Comparison of ENCODE assay signal across 11 mouse cellular contexts in genomic region chr2:75701207-75701606, GRCm38 (mm10). TPM values are rescaled to one million over a fixed set of nuclear protein-coding genes. Genes with fewer than 3 reads are reported as not detected.
A peak's percentile ranks its signal among the peaks of the same experiment; 100 is the strongest.
DNase-seq lines count a peak whose midpoint lies in the region; ATAC-seq lines count a peak whose summit lies in the region.
"Had no signal": no experiment of that assay in that cellular context is flagged by ENCODE, and none has a peak within 500 bp of the region (broad histone marks: within the 10 kb centered on the region; RNA-seq: fewer than 3 reads in every experiment).

No protein-coding gene starts in this region.

- H3K4me3 ChIP-seq in heart, embryonic 11.5 days (ENCODE audit: low read depth, low read length), result no peak overlapping the region
- H3K4me3 ChIP-seq in megakaryocyte, embryonic 14.5 days (replicated peaks), result peak overlapping the region; percentile 98
- H3K4me3 ChIP-seq in liver, embryonic 11.5 days (ENCODE audit: low read depth, low read length), result peak overlapping the region; percentile 73

- intact Hi-C loops in heart, postnatal 14 days (cut with DNase I), result loop anchor here (5.0 kb wide), 2 partner anchors 89 to 261 kb away; no protein-coding TSS in a partner anchor

- H3K4me1 ChIP-seq in heart, embryonic 11.5 days (ENCODE audit: control insufficient read depth, insufficient read depth, low read length), result peaks cover 54% of the 10 kb centered on the region
- H3K4me1 ChIP-seq in megakaryocyte, embryonic 14.5 days, result peaks cover 65% of the 10 kb centered on the region
- peaks cover 42% of the 10 kb centered on the region for H3K4me1 ChIP-seq in liver, embryonic 11.5 days (replicated peaks; ENCODE audit: control insufficient read depth, insufficient read depth, low read length)

- no peak overlapping the region for H3K9ac ChIP-seq in heart, embryonic 11.5 days (ENCODE audit: low read depth, low read length)
- H3K9ac ChIP-seq in liver, embryonic 11.5 days (ENCODE audit: low read depth, low read length), result 0 out of 2 replicates have a peak overlapping the region, but pooled peaks have one; percentile 90

- 64% methylated on average over 3 of the region's 3 CpGs for WGBS in heart, embryonic 11.5 days (ENCODE audit: insufficient replicate concordance)
- WGBS in liver, embryonic 11.5 days, result 55% methylated on average over 3 of the region's 3 CpGs

- ATAC-seq in heart, embryonic 11.5 days (replicated peaks; ENCODE audit: insufficient number of reproducible peaks, low FRiP score, low TSS enrichment), result no peak
- ATAC-seq in megakaryocyte, adult 5-6 weeks (ENCODE audit: poor library complexity, severe bottlenecking), result no peak
- no peak for ATAC-seq in liver, embryonic 11.5 days (replicated peaks; ENCODE audit: low FRiP score)
- no peak for ATAC-seq in activated CD4-positive, CD25-positive, alpha-beta regulatory T cell, adult 4 months
- ATAC-seq: CD4-positive, CD25-positive, alpha-beta regulatory T cell, adult 4 months; hindbrain, postnatal 0 days had no signal

- H3K9me3 ChIP-seq in heart, embryonic 11.5 days (replicated peaks; ENCODE audit: control insufficient read depth, low read length), result no peaks in the 10 kb centered on the region
- H3K9me3 ChIP-seq in megakaryocyte, embryonic 14.5 days, result no peaks in the 10 kb centered on the region
- no peaks in the 10 kb centered on the region for H3K9me3 ChIP-seq in liver, embryonic 11.5 days (ENCODE audit: control insufficient read depth, low read length)

- no peak for DNase-seq in heart, postnatal 14 days
- DNase-seq in liver, embryonic 11.5 days (ENCODE audit: low spot score), result no peak
- DNase-seq in urinary bladder, postnatal 14 days (ENCODE audit: low spot score), result no peak
- DNase-seq in spleen, postnatal 14 days (ENCODE audit: low spot score in 2 of 2), result no peak
- DNase-seq: retina, postnatal 1 day had no signal

- peak overlapping the region; percentile 30 for H3K4me2 ChIP-seq in heart, embryonic 11.5 days
- peak overlapping the region; percentile 67 for H3K4me2 ChIP-seq in liver, embryonic 11.5 days

- no peak overlapping the region; the same call in 1 of the 2 replicates for H3K27ac ChIP-seq in heart, embryonic 11.5 days (ENCODE audit: low read depth, low read length)
- no peak overlapping the region for H3K27ac ChIP-seq in liver, embryonic 11.5 days (ENCODE audit: low read depth, low read length)
- H3K27ac ChIP-seq: hindbrain, postnatal 0 days had no signal

- H3K36me3 ChIP-seq in heart, embryonic 11.5 days (ENCODE audit: control insufficient read depth, insufficient read depth, low read length), result no peaks in the 10 kb centered on the region
- H3K36me3 ChIP-seq in megakaryocyte, embryonic 14.5 days (replicated peaks; ENCODE audit: low read length), result peaks cover 64% of the 10 kb centered on the region
- no peaks in the 10 kb centered on the region for H3K36me3 ChIP-seq in liver, embryonic 11.5 days (ENCODE audit: control insufficient read depth, insufficient read depth, low read length)

- H3K27me3 ChIP-seq in heart, embryonic 11.5 days (ENCODE audit: control insufficient read depth, insufficient read depth, low read length), result no peaks in the 10 kb centered on the region
- no peaks in the 10 kb centered on the region for H3K27me3 ChIP-seq in megakaryocyte, embryonic 14.5 days (replicated peaks)
- H3K27me3 ChIP-seq in liver, embryonic 11.5 days (replicated peaks; ENCODE audit: control insufficient read depth, insufficient read depth, low read length), result no peaks in the 10 kb centered on the region

RNA-seq across cellular contexts. Expression of gene Nfe2l2, which starts 3.2 kb away (rescaled TPM):
- polyA plus RNA-seq in heart, embryonic 11.5 days (2014; fragmentation: Nextera tagmentation; extraction: Ambion mirVana), result 46.7 and 48.7 TPM in 2 replicates
- 10 to 100 TPM; 67.5 to 78.8 TPM for total RNA-seq in heart, postnatal 14 days (2021)
- polyA plus RNA-seq in megakaryocyte, embryonic 14.5 days (2012; ENCODE audit: insufficient read depth, low replicate concordance), result 11.9 and 34.2 TPM in 2 replicates
- total RNA-seq in megakaryocyte, adult 5-6 weeks (2015), result 148 TPM in 2 replicates
- total RNA-seq in megakaryocyte, adult 5-6 weeks (2017), result 81.2 and 94.4 TPM in 2 replicates
- polyA plus RNA-seq in liver, embryonic 11.5 days (2014; fragmentation: Nextera tagmentation; extraction: Ambion mirVana), result 69.6 and 77.5 TPM in 2 replicates
- polyA plus RNA-seq in activated CD4-positive, CD25-positive, alpha-beta regulatory T cell, adult 4 months (2017; shearing (Covaris generic)), result 10 to 100 TPM; 44.1 to 45.6 TPM

RNA-seq across cellular contexts. Expression of gene Hnrnpa3, which starts 42.1 kb away (rescaled TPM):
- 164 and 174 TPM in 2 replicates for polyA plus RNA-seq in heart, embryonic 11.5 days (2014; fragmentation: Nextera tagmentation; extraction: Ambion mirVana)
- total RNA-seq in heart, postnatal 14 days (2021), result 100 to 1,000 TPM; 192 to 229 TPM
- polyA plus RNA-seq in megakaryocyte, embryonic 14.5 days (2012; ENCODE audit: insufficient read depth, low replicate concordance), result 28.2 and 136 TPM in 2 replicates
- 596 and 620 TPM in 2 replicates for total RNA-seq in megakaryocyte, adult 5-6 weeks (2015)
- total RNA-seq in megakaryocyte, adult 5-6 weeks (2017), result 223 and 241 TPM in 2 replicates
- 222 and 234 TPM in 2 replicates for polyA plus RNA-seq in liver, embryonic 11.5 days (2014; fragmentation: Nextera tagmentation; extraction: Ambion mirVana)
- 100 to 1,000 TPM; 133 to 270 TPM for polyA plus RNA-seq in activated CD4-positive, CD25-positive, alpha-beta regulatory T cell, adult 4 months (2017; shearing (Covaris generic))
